Mouse (Mus musculus): ENCODE measurements at regions not wholly inside any gene's neighbourhood (a gene's known extent, or its start where the extent isn't known, plus 50 kb on each side); places are given as distances from the start of the nearest gene placed in this dataset.

DNA sequence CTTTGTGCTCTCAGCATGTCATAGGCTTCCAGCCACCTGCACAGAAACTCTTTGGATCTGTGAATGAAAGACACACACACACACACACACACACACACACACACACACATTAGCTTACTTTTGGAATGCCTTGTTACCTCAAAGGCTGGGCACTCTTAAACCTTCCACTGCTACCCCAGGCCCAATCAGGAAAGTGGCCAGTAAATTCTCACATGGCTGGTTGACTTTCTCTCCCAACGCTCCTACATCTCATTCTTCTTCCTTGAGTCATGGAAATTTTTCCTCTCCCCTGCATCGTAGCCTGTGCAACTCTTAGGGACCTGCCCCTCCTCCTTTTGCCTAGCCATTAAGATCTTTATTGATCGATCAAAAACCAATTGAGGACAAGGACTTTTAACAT is 465.3 kb upstream of the Cpeb2 start:
- no peak for DNase-seq (ENCODE audit: low spot score in 2 of 2)

- peak; percentile 5 to 24 for DNase-seq (ENCODE audit: low spot score in 2 of 2)
These were observed 455.7 kb upstream of the Cpeb2 start for GRCm38 (mm10) chr5:42777120-42777910.

DNA sequence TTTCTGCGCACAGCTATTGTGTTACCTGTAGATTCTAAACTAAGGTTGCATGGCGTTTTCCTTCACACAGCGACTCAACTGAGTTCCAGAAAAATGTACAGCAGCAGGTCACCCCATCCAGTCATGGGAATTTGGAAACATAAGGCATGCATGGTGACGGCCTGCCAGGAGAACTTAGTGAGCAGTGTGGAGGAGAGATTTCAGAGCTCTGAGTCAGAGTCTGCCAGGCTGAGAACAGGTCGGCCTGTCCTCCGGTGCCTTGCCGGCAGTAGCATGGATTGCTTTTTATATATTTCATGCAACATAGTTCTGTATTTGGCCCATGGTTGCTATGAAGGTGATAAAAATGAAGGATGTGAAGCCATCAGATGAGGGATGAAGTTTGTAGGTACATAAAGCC is 427.0 kb upstream of the Cpeb2 start:
- peak; percentile 5 to 40 for DNase-seq (ENCODE audit: low spot score in 2 of 2)
